Mouse (Mus musculus): ENCODE data around the gene Zbed3.

GRCm38 (mm10) chr13:95374701-95375553, 51.5 kb downstream of the Zbed3 start, which contains the start of gene Aggf1:
- TF ChIP-seq CTCF (conservative IDR thresholded peaks at IDR 0.05; ENCODE audit: low read length): no peak
- no peak for TF ChIP-seq POU5F1 (IDR thresholded peaks at IDR 0.05; ENCODE audit: borderline replicate concordance, low read length)
- no peak for TF ChIP-seq NANOG (IDR thresholded peaks at IDR 0.05; ENCODE audit: borderline replicate concordance, low read length)

All from E14TG2a.4 (cell line).